Mouse (Mus musculus): ENCODE data around the gene Zc3hc1.

Zc3hc1 gene

GRCm38 (mm10) chr6:30325932-30326501, 64.8 kb downstream of the Zc3hc1 start:
- DNase-seq (ENCODE audit: extremely low read depth, insufficient read length, low spot score): no peak

DNA sequence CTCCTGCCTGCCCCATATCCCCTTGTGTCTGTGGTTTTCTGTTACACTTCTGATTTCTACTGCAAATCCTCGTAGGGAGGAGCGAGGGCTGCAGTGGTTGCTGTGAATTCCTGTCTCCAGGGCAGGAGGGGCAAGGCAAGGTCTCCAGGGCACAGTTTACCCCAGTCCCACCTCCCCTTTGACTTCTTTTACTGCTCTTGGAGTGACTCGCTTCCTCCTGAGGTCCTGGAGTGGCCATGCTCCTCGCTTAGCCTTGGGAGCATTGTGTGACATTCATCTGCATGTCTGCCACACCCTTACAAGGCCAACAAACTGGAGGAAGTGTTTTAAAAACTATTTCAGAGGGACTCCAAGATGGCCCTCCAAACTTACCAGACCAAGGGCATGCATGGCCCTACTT, 69.8 kb downstream of the Zc3hc1 start:
- peak; percentile 21 for DNase-seq (ENCODE audit: extremely low read depth, insufficient read length, low spot score)

- DNase-seq (ENCODE audit: extremely low read depth, insufficient read length, low spot score): no peak
Observed at GRCm38 (mm10) chr6:30319216-30319615, 71.6 kb downstream of the Zc3hc1 start.

Data from 3134 (cell line).